Mouse (Mus musculus) midbrain, embryonic 15.5 days (tissue): ENCODE results near the gene Pard3. TPM values are rescaled to one million over a fixed set of nuclear protein-coding genes. Genes with fewer than 3 reads are reported as not detected.
"Not testable (repeated sequence)": the region's sequence is repeated elsewhere in the genome, so short reads cannot be mapped to it uniquely, and the experiment has no call there.

ENCODE experiments used
- ATAC-seq: fragments of 200-750 bp; cut with Nextera tagmentation; replicated peaks from 2 replicates; pipeline ENCODE4 v1.8.0; 2017; ENCODE audit warnings: moderate TSS enrichment
- H3K27ac ChIP-seq: fragments of 300-500 bp; sonication (generic); 2 replicates; pipeline ENCODE4 v1.5.1; 2015; ENCODE audit warnings: mild to moderate bottlenecking, inconsistent platforms
- H3K27me3 ChIP-seq: fragments of 300-500 bp; sonication (generic); replicated peaks from 2 replicates; pipeline ENCODE4 v1.6.1; 2015; ENCODE audit warnings: inconsistent platforms
- H3K36me3 ChIP-seq: fragments of 300-500 bp; sonication (generic); replicated peaks from 2 replicates; pipeline ENCODE4 v1.6.1; 2015; ENCODE audit warnings: inconsistent platforms
- H3K4me1 ChIP-seq: fragments of 300-500 bp; sonication (generic); 2 replicates; pipeline ENCODE4 v1.6.1; 2015; ENCODE audit warnings: inconsistent platforms
- H3K4me2 ChIP-seq: fragments of 300-500 bp; sonication (generic); 2 replicates; pipeline ENCODE4 v1.6.1; 2015; ENCODE audit warnings: inconsistent platforms, mild to moderate bottlenecking, moderate library complexity
- H3K4me3 ChIP-seq: fragments of 300-500 bp; sonication (generic); 2 replicates; pipeline ENCODE4 v1.5.1; 2015; ENCODE audit warnings: mild to moderate bottlenecking, inconsistent platforms
- H3K9ac ChIP-seq: fragments of 300-500 bp; sonication (generic); 2 replicates; pipeline ENCODE4 v1.6.1; 2015; ENCODE audit warnings: mild to moderate bottlenecking, inconsistent platforms
- H3K9me3 ChIP-seq: fragments of 300-500 bp; sonication (generic); 2 replicates; pipeline ENCODE4 v1.6.1; 2016; ENCODE audit warnings: inconsistent platforms
- WGBS: fragments of 180-500 bp; shearing (Covaris S2); methylation state at CpG from one replicate; pipeline ENCODE4 v1.1.7; 2015; ENCODE audit warnings: mixed read lengths; 5-methylcytosine and 5-hydroxymethylcytosine counted together
- polyA plus RNA-seq: library from polyadenylated mRNA; unstranded; fragments of >200 nt; fragmentation: Nextera tagmentation; extraction: Ambion mirVana; gene quantifications from 2 replicates; pipeline ENCODE4 v1.2.1, GENCODE M21; 2015

Pard3 gene
- polyA plus RNA-seq, 1 experiment from 2014 or later, result 21.6 TPM

DNA sequence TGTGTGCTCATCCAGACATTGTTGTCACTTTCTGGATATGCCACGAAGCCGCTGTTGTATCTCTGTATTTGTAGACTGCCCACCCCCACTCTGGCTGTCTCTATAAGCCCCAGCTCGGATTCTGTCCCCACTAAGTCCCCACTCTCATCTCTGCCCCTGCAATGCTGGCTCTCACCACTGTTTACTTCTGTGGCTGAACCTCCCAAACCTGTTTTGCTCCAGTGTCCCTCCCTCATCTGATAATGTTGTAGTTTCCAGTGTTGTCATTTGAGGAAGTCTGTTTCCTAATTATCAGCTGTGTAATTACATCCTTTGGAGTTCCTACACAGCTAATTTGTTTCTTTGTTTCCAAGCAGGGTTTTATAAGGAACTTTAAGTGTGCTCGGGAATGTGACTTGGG is 81.4 kb downstream of the Pard3 start:
- Histone ChIP-seq H3K36me3 (no peaks in the 10 kb centered on the region), H3K9ac (no peak overlapping the region), H3K27me3 (no peaks in the 10 kb centered on the region), H3K9me3 (no peaks in the 10 kb centered on the region), H3K27ac (no peak overlapping the region), H3K4me3 (no peak overlapping the region), H3K4me1 (0 out of 2 replicates have a peak, but pooled peaks cover 13% of the 10 kb centered on the region), H3K4me2 (no peak overlapping the region)
- WGBS, result 54% methylated on average over 4 of the region's 4 CpGs
- no peak for ATAC-seq

DNA sequence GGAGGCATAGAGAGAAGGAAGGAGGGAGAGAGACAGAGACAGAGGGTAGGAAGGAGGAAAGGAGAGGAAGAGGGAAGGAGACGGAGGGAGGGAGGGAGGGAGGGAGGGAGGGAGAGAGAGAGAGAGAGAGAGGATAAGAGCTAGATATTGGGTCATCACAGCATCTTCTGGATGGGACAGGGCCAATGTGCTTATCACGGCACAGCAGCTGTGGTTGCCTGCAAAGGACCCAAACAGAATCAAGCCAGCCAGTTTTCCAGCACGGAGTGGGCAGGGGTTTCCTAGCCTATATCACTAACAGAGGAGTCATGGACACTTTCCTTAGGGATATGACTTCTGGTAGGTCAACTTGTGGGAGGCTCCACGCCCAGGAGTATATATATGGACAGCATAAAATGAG is 82.4 kb downstream of the Pard3 start:
- Histone ChIP-seq H3K9me3 (no peaks in the 10 kb centered on the region), H3K27ac (no peak overlapping the region), H3K36me3 (no peaks in the 10 kb centered on the region), H3K4me1 (peaks cover 18% of the 10 kb centered on the region), H3K27me3 (no peaks in the 10 kb centered on the region), H3K4me3 (no peak overlapping the region), H3K9ac (no peak overlapping the region), H3K4me2 (no peak overlapping the region)
- ATAC-seq, result no peak
- WGBS, result 69% methylated on average over 4 of the region's 4 CpGs

DNA sequence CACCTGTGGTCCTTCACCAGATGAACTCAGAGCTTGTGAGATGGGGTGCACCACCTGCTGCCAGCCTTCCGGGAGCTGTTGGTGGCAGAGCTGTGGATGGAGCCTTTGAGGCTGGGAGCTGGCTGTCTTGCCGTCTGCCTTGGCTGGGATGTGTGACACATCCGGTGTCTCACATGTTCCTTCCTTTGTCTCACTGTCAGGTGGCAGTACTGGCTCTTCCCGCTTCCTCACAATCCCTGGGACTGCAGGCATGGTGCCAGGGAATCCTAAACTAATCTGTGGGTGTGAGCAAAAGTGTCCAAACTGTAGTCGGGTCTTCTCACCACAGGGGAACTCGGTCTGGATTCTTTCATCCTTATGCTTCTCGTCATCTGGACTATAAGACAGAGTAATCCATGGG is 85.1 kb downstream of the Pard3 start:
- ATAC-seq, result no peak
- Histone ChIP-seq H3K4me2 (no peak overlapping the region), H3K27me3 (no peaks in the 10 kb centered on the region), H3K4me3 (no peak overlapping the region), H3K9ac (no peak overlapping the region), H3K27ac (no peak overlapping the region), H3K4me1 (peaks cover 18% of the 10 kb centered on the region), H3K36me3 (no peaks in the 10 kb centered on the region), H3K9me3 (no peaks in the 10 kb centered on the region)
- WGBS, result 58% methylated on average over 7 of the region's 7 CpGs

DNA sequence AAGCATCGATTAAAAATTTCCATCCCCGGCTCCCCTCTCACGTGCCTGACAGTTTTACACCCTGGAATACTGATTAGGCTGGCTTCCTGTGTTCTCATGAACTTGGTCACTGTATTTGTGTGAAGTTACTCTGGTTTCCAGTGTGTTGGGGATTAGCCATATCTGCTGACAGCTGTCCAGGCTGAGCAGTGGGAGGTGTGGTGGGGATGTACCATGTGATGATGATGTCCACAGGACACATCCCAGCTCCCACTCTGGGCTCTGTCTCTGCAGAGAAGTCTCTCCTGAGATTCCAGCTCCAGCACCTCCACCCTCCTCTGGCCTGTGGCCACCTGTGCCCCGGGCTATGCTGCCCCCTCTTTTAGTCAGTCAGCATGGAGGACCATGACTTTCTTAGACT is 87.0 kb downstream of the Pard3 start:
- Histone ChIP-seq H3K4me2 (no peak overlapping the region), H3K36me3 (no peaks in the 10 kb centered on the region), H3K9me3 (no peaks in the 10 kb centered on the region), H3K27ac (no peak overlapping the region), H3K27me3 (no peaks in the 10 kb centered on the region), H3K9ac (no peak overlapping the region), H3K4me3 (no peak overlapping the region), H3K4me1 (peaks cover 18% of the 10 kb centered on the region)
- 76% methylated on average over 4 of the region's 4 CpGs for WGBS
- ATAC-seq, result peak; percentile 39; the same call in 1 of the 2 replicates

DNA sequence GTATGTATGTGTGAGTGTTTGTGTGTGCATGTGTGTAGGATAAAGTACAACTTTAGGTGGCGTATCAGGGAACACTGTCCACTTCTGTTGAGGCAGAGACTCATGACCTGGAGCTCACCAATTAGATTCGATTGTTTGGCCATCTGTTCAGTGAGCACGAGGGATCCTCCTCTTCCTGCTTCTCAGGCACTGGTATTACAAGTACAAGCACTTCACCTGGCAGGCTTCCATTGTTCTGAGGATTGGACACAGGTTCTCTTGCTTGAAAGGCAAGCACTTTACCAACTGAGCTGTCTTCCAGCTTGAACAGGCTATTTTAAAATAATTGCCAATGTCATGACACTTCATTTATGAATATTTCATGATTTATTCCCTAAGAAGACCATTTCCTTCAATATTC is 88.0 kb downstream of the Pard3 start:
- H3K27ac ChIP-seq, result no peak overlapping the region
- no peak for ATAC-seq
- H3K9me3 ChIP-seq, result no peaks in the 10 kb centered on the region
- no peak overlapping the region for H3K9ac ChIP-seq
- no peak overlapping the region for H3K4me2 ChIP-seq
- H3K36me3 ChIP-seq, result no peaks in the 10 kb centered on the region
- H3K4me1 ChIP-seq, result peaks cover 18% of the 10 kb centered on the region
- no peak overlapping the region for H3K4me3 ChIP-seq
- no peaks in the 10 kb centered on the region for H3K27me3 ChIP-seq
- WGBS, result 49% methylated on average over 3 of the region's 3 CpGs

GRCm38 (mm10) chr8:127157087-127157486 is 93.4 kb downstream of the Pard3 start:
- Histone ChIP-seq H3K4me2 (no peak overlapping the region), H3K4me3 (no peak overlapping the region), H3K27me3 (no peaks in the 10 kb centered on the region), H3K9ac (no peak overlapping the region), H3K4me1 (no peaks in the 10 kb centered on the region), H3K9me3 (no peaks in the 10 kb centered on the region), H3K27ac (no peak overlapping the region), H3K36me3 (no peaks in the 10 kb centered on the region)
- WGBS, result 69% methylated on average over 8 of the region's 8 CpGs
- ATAC-seq, result no peak

DNA sequence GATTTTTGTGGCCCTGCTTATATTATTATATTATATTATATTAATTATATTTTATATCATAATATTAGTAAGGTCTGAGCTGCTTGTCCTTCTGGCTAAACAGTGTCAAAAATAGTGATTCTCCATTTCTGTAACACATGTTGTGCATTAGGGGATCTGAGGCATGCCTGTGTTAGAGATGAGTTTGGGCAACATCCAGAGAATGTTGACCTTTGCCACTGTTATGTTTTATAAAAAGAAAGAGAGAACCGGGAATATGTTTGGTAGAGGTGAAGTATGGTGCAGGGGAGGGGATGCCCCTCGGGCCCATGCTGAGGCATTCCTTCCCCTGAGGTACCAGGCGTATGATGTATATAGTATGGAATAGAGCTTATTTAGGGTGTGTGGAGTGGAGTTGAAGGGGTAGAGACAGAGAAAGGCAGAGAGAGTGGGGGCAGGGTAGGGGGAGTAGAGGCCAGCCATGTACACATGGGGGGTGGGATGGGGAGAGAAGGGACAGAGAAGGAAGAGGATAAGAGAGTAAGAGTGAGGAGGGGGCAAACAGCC is 95.8 kb downstream of the Pard3 start:
- Histone ChIP-seq H3K9me3 (no peaks in the 10 kb centered on the region), H3K4me3 (no peak overlapping the region), H3K27me3 (no peaks in the 10 kb centered on the region), H3K4me1 (no peaks in the 10 kb centered on the region), H3K27ac (no peak overlapping the region), H3K9ac (no peak overlapping the region), H3K36me3 (no peaks in the 10 kb centered on the region), H3K4me2 (no peak overlapping the region)
- ATAC-seq, result no peak
- 78% methylated on average over 3 of the region's 3 CpGs for WGBS

- Histone ChIP-seq H3K36me3 (no peaks in the 10 kb centered on the region), H3K4me3 (no peak overlapping the region), H3K9ac (no peak overlapping the region), H3K27ac (no peak overlapping the region), H3K4me2 (no peak overlapping the region), H3K4me1 (no peaks in the 10 kb centered on the region), H3K27me3 (no peaks in the 10 kb centered on the region), H3K9me3 (no peaks in the 10 kb centered on the region)
- ATAC-seq, result no peak
- WGBS, result 92% methylated on average over 7 of the region's 7 CpGs
These were observed 98.2 kb downstream of the Pard3 start for GRCm38 (mm10) chr8:127161854-127162253.

- no peaks in the 10 kb centered on the region for H3K9me3 ChIP-seq
- no peak overlapping the region for H3K9ac ChIP-seq
- H3K4me1 ChIP-seq, result no peaks in the 10 kb centered on the region
- no peak overlapping the region for H3K4me3 ChIP-seq
- no peak for ATAC-seq
- H3K4me2 ChIP-seq, result no peak overlapping the region
- no peaks in the 10 kb centered on the region for H3K36me3 ChIP-seq
- no peaks in the 10 kb centered on the region for H3K27me3 ChIP-seq
- WGBS, result 85% methylated on average over 1 of the region's 1 CpGs
- H3K27ac ChIP-seq, result no peak overlapping the region
These were observed 99.1 kb downstream of the Pard3 start for GRCm38 (mm10) chr8:127162821-127163220.

DNA sequence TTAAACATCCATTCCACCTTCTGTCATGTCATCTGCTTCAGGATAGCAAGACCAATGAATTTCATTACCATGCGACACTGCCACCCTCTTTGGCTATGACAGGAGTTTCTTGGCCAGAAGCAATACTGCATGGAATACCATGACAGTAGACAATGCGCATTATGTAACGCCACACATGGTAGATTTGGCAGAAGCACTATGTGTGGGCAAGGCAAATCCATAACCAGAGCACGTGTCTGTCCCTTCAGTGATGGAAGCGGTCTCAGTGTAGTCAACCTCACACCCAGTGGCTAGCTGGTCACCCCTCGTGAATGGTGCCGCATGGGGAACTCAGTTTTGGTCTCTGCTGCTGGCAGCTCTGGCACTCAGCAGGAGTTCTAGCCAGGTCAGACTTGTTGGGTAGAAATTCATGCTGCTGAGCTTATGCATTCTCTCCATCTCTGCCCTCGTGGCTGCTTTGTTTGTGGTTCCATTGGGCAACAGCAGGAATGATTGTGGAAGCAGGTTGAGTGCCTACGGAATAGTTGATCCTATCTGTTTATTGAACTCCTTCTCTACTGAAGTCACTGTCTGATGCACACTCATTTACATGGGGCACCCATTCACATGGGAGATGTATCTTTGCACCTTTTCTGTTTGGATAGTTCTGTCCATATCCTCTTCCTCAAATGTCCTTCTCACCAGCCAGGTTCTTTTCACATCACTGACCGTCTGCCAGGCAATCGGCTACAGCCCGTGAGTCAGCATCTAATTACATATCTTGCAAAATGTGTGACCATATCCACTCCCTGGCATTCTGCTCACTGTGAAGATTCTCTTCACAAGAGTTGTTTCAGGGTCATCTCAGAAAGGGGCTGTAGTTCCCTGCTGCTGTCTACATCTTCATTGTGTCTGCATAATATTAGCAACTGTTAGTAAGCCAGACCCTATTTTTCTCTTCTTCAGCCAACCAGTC is 100.9 kb downstream of the Pard3 start:
- Histone ChIP-seq H3K4me1 (no peaks in the 10 kb centered on the region), H3K9me3 (no peaks in the 10 kb centered on the region), H3K4me2 (no peak overlapping the region), H3K4me3 (no peak overlapping the region), H3K27ac (no peak overlapping the region), H3K27me3 (no peaks in the 10 kb centered on the region), H3K9ac (no peak overlapping the region), H3K36me3 (no peaks in the 10 kb centered on the region)
- 91% methylated on average over 12 of the region's 12 CpGs for WGBS
- ATAC-seq, result no peak

GRCm38 (mm10) chr8:127168496-127168895 is 104.8 kb downstream of the Pard3 start:
- Histone ChIP-seq H3K36me3 (no peaks in the 10 kb centered on the region), H3K4me1 (no peaks in the 10 kb centered on the region), H3K27ac (no peak overlapping the region), H3K9me3 (no peaks in the 10 kb centered on the region), H3K9ac (no peak overlapping the region), H3K4me3 (no peak overlapping the region), H3K27me3 (no peaks in the 10 kb centered on the region), H3K4me2 (no peak overlapping the region)
- WGBS, result 90% methylated on average over 2 of the region's 2 CpGs
- no peak for ATAC-seq

DNA sequence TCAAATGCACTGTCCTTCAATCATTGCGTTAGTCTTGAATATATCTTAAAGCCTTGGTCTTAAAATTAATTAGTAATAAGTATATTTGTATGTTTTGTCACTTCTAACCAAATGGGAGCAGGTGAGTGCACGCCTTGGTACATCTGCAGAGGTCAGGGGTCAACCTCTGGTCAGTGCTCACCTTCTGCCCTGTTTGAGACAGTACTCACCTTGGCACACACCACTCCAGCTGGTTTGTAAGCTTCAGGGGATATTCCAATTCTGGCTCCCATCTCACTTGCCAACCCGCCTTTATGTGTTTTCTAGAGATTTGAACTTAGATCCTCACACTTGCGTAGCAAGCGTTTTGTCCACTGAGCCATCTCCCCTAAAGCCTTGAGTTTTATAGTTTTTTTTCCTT is 105.7 kb downstream of the Pard3 start:
- H3K4me2 ChIP-seq, result no peak overlapping the region
- H3K4me1 ChIP-seq, result no peaks in the 10 kb centered on the region
- no peak for ATAC-seq
- no peaks in the 10 kb centered on the region for H3K27me3 ChIP-seq
- H3K36me3 ChIP-seq, result no peaks in the 10 kb centered on the region
- H3K9ac ChIP-seq, result no peak overlapping the region
- 97% methylated on average over 5 of the region's 5 CpGs for WGBS
- no peak overlapping the region for H3K4me3 ChIP-seq
- H3K27ac ChIP-seq, result no peak overlapping the region
- no peaks in the 10 kb centered on the region for H3K9me3 ChIP-seq

DNA sequence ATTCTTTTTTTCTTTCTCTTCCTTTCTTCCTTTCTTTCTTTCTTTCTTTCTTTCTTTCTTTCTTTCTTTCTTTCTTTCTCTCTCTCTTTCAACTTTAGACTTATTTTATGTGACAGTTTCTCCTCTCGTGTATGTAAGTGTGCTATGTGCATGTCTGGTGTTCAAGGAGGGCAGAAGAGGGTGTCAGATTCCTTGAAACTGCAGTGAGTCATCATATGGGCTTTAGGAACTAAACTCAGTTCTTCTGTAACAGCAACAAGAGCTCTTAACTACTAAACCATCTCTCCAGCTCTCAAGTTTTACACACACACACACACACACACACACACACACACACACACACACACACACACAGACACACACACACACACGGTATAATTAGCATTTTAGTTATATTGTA is 106.7 kb downstream of the Pard3 start:
- not testable (repeated sequence) for H3K4me1 ChIP-seq, H3K27ac ChIP-seq, H3K9me3 ChIP-seq, H3K9ac ChIP-seq, ATAC-seq, H3K4me2 ChIP-seq, H3K4me3 ChIP-seq, H3K36me3 ChIP-seq, H3K27me3 ChIP-seq
- WGBS, result 86% methylated on average over 2 of the region's 2 CpGs
